Mouse (Mus musculus): ENCODE data around the gene Medag.

DNA sequence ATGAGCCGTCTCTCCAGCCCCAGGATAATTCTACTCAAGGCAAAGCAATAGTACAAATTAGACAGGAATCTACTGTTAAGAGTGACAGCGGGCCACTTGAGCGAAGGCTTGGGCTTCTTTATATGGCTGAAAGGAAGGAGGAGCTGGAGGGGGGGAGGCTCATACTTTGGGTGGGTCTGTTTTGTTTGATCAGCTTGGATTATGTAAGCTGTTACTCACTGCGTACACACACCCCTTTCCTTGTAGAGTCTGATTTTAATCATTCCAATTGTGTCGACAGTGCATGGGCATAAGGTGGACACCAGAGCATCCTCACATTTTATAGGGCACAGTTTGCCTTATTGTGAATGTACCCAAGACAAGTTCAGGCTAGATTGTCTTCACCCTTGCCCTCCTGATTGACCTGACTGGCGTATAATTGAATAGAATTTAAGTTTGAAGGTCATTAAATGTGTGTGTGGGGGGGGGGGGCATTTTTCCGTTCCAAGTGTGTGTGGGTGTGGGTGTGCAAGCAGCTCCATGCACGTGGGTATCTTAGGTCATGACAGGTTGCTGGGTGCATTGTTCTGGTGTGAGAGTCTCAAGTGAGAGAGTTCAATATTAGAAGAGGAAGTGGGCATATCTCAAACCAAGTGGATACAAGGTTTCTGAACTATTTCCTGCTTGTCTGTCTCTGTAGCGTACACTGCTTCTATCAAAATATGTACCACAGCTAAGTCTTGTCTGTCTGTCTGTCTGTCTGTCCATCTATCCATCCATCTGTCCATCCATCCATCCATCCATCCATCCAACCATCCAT, 3.0 kb downstream of the Medag start:
- TF ChIP-seq CTCF (IDR thresholded peaks at IDR 0.05; ENCODE audit: control insufficient read depth, insufficient read depth, insufficient replicate concordance, low read depth, low read length) (no peak), POLR2A (IDR thresholded peaks at IDR 0.05; ENCODE audit: control insufficient read depth, low read depth, low read length) (no peak)
